Mouse (Mus musculus) forebrain, embryonic 15.5 days (tissue): ENCODE measurements around the gene Tmem179b. TPM values are rescaled to one million over a fixed set of nuclear protein-coding genes. Genes with fewer than 3 reads are reported as not detected.

Experiments
- ATAC-seq: fragments of 200-750 bp; cut with Nextera tagmentation; replicated peaks from 2 replicates; pipeline ENCODE4 v1.8.0; 2017; ENCODE audit warnings: mild to moderate bottlenecking, moderate TSS enrichment, moderate library complexity
- H3K27ac ChIP-seq: fragments of 300-500 bp; sonication (generic); replicated peaks from 2 replicates; pipeline ENCODE4 v1.5.1; 2015; ENCODE audit warnings: mild to moderate bottlenecking, inconsistent platforms
- H3K27me3 ChIP-seq: fragments of 300-500 bp; sonication (generic); 2 replicates; pipeline ENCODE4 v1.6.1; 2015; ENCODE audit warnings: inconsistent platforms
- H3K36me3 ChIP-seq: fragments of 300-500 bp; sonication (generic); 2 replicates; pipeline ENCODE4 v1.6.1; 2015; ENCODE audit warnings: mild to moderate bottlenecking, inconsistent platforms
- H3K4me1 ChIP-seq: fragments of 300-500 bp; sonication (generic); 2 replicates; pipeline ENCODE4 v1.6.1; 2015; ENCODE audit warnings: inconsistent platforms
- H3K4me2 ChIP-seq: fragments of 300-500 bp; sonication (generic); replicated peaks from 2 replicates; pipeline ENCODE4 v1.6.1; 2015; ENCODE audit warnings: mild to moderate bottlenecking, inconsistent platforms
- H3K4me3 ChIP-seq: fragments of 300-500 bp; sonication (generic); 2 replicates; pipeline ENCODE4 v1.5.1; 2015; ENCODE audit warnings: mild to moderate bottlenecking, inconsistent platforms
- H3K9ac ChIP-seq: fragments of 300-500 bp; sonication (generic); replicated peaks from 2 replicates; pipeline ENCODE4 v1.6.1; 2015; ENCODE audit warnings: mild to moderate bottlenecking, inconsistent platforms
- H3K9me3 ChIP-seq: fragments of 300-500 bp; sonication (generic); 2 replicates; pipeline ENCODE4 v1.6.1; 2016; ENCODE audit warnings: inconsistent platforms
- WGBS: fragments of 180-500 bp; shearing (Covaris S2); methylation state at CpG from one replicate; pipeline ENCODE4 v1.1.7; 2015; ENCODE audit warnings: mixed read lengths; 5-methylcytosine and 5-hydroxymethylcytosine counted together
- polyA plus RNA-seq: library from polyadenylated mRNA; unstranded; fragments of >200 nt; fragmentation: Nextera tagmentation; extraction: Ambion mirVana; gene quantifications from 2 replicates; pipeline ENCODE4 v1.2.1, GENCODE M21; 2015

Gene Tmem179b
- 27.4 and 33.9 TPM in 2 replicates for polyA plus RNA-seq

DNA sequence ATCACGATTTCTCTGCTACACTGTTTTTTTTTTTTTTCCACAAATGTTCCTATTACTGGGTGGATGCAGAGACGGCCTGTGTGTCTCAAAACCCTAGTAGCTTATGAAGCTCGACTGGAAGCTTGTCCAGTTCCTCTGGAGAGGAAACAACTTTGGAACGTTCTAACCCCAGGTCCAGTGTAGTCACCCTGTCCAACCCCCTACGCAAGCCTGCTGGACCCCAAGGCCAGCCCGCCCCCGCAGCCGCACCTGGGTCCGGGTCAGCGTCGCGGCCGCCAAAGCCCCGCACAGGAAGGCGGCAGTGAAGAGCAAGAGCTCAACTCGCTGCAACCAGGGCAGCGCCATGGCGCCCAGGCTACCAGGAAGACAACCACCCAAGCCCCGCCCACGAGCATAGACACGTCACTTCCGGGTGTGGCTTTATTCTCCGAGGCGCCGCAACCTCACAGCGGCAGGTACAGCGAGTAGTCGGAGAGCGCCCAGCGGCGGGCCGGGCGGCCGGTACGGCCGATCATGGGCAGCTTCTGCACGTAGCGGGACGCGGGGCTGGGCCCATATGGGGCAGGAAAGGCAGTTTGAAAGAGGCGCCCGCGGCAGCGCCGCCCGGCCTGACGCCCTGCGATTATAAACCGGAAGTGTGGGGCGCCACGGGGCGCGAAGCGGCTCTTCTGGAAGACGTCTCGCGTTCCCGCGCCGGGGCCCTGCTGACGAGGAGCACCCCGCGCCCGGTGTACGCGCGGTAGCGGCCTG, at the start of gene Tmem179b:
Gene Tmem179b, minus strand, starts transcription at position 382 of the 750 bp plus-strand sequence.
- Histone ChIP-seq H3K27ac (peak within 1 kb of the TSS; percentile 99), H3K9ac (peak within 1 kb of the TSS; percentile 91), H3K4me3 (peak within 1 kb of the TSS; percentile 77), H3K36me3 (peaks cover 33% of the 10 kb centered on the region), H3K4me1 (peaks cover 45% of the 10 kb centered on the region), H3K27me3 (no peaks in the 10 kb centered on the region), H3K9me3 (no peaks in the 10 kb centered on the region), H3K4me2 (peak within 1 kb of the TSS; percentile 80)
- ATAC-seq, result peak; percentile 95
- WGBS, result under 1% methylated on average over 68 of the region's 68 CpGs

DNA sequence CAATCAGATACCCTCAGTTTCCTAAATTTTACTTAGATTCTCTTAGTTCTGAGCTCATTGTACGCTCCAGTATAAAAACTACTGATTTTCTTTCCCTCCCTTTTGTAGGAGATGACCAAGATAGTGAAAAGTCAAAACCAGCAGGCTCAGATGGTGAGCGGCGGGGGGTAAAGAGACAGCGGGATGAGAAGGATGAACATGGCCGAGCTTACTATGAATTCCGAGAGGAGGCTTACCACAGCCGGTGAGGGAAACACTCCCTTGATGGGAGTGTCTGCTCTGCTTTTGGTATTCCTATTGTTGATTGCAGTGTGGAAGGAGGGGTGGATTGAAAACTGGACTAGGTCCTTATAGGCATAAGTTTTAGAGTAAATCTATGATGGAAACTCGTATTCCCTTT, 48.4 kb upstream of the Tmem179b start:
- 69% methylated on average over 8 of the region's 8 CpGs for WGBS
- Histone ChIP-seq H3K36me3 (peaks cover 49% of the 10 kb centered on the region), H3K27ac (no peak overlapping the region), H3K4me3 (peak overlapping the region; percentile 74), H3K4me1 (peaks cover 34% of the 10 kb centered on the region), H3K27me3 (no peaks in the 10 kb centered on the region), H3K9ac (peak overlapping the region; percentile 76), H3K9me3 (no peaks in the 10 kb centered on the region), H3K4me2 (peak overlapping the region; percentile 89)
- no peak for ATAC-seq

DNA sequence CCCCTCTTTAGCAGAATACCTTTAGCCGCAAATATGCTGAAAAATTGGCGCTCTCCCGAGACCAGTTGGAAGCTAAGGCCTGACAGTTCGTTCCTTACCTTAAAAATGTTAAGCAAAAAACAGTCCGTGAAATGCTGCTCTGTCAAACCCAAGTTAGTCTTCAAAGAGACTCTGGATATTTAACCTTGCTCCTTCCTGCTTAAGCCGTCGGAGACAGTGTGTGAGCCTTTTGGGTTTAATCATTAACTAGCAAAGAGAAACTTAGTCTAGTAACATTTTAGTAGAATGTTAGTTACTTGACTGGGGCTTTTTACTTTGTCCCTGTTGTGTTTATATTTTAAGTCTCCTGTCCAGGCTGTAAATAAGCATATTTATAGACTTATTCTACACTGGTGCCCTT, 46.9 kb upstream of the Tmem179b start:
- Histone ChIP-seq H3K4me2 (peak overlapping the region; percentile 89), H3K4me3 (peak overlapping the region; percentile 74), H3K4me1 (peaks cover 49% of the 10 kb centered on the region), H3K9me3 (no peaks in the 10 kb centered on the region), H3K27me3 (no peaks in the 10 kb centered on the region), H3K27ac (0 out of 2 replicates have a peak overlapping the region, but pooled peaks have one; percentile 98), H3K36me3 (peaks cover 36% of the 10 kb centered on the region), H3K9ac (peak overlapping the region; percentile 76)
- under 1% methylated on average over 7 of the region's 7 CpGs for WGBS
- no peak for ATAC-seq

DNA sequence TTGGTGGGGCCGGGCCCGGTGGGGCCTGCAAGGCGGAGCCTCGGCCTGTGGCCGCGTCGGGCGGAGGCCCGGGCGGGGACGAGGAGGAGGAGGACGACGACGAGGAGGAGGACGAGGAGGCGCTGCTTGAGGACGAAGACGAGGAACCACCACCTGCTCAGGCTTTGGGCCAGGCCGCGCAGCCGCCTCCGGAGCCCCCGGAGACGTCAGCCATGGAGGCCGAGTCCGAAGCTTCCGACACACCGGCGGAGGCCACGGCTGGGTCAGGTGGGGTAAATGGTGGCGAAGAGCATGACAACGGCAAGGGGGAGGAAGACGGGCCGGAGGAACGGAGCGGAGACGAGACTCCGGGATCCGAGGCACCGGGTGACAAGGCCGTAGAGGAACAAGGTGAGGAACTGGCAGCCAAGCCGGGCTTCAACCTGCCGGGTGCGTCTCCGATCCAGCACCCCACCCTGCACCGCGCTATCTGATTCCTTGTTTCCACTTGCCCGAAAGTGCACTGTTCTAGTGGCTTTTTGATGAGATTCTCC, 46.2 kb upstream of the Tmem179b start:
- H3K4me1 ChIP-seq, result peaks cover 56% of the 10 kb centered on the region
- WGBS, result under 1% methylated on average over 48 of the region's 48 CpGs
- H3K4me3 ChIP-seq, result peak overlapping the region; percentile 74
- ATAC-seq, result peak; percentile 17
- peak overlapping the region; percentile 76 for H3K9ac ChIP-seq
- H3K4me2 ChIP-seq, result peak overlapping the region; percentile 89
- H3K9me3 ChIP-seq, result no peaks in the 10 kb centered on the region
- H3K27me3 ChIP-seq, result no peaks in the 10 kb centered on the region
- peak overlapping the region; percentile 98 for H3K27ac ChIP-seq
- H3K36me3 ChIP-seq, result peaks cover 30% of the 10 kb centered on the region

DNA sequence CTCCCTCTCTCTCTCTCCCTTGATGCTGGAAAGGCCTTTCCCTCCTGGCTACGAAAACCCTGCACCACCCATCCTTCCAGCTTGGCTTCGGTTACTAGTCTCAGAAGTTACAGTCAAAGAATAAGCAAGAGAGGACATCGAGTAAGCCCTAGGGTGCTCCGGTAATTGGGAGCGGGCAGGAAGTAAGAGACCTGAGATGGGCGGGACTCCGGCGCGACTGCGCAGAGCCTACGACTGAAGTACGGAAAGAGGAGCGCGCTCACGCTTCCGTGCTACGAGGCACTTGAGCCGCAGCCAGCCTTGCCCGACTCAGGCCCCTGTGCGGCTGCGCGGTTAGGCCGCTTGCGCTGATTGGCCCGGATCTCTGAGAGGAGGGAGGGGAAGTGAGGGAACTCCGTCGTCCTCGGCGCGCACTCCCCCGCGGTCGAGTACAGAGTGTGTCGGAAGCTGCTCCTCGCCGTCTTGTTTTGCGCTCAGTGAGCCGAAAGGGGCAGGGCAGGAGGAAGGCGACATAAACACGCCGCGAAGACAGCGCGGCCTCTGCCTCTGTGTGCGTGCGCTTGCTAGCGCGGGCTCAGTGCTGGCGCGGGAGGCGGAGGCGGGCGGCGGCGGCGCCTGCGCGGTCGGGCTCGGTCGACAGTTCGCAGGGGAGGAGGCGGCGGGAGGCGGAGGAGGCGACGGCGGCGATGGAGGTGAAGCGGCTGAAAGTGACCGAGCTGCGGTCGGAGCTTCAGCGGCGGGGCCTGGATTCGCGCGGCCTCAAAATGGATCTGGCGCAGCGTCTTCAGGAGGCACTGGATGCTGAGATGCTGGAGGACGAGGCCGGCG, 45.5 kb upstream of the Tmem179b start, which contains the start of gene Hnrnpul2:
Gene Hnrnpul2, plus strand, starts transcription at position 415 of the 828 bp plus-strand sequence.
- no peaks in the 10 kb centered on the region for H3K27me3 ChIP-seq
- 0% methylated on average over 83 of the region's 83 CpGs for WGBS
- peaks cover 57% of the 10 kb centered on the region for H3K4me1 ChIP-seq

DNA sequence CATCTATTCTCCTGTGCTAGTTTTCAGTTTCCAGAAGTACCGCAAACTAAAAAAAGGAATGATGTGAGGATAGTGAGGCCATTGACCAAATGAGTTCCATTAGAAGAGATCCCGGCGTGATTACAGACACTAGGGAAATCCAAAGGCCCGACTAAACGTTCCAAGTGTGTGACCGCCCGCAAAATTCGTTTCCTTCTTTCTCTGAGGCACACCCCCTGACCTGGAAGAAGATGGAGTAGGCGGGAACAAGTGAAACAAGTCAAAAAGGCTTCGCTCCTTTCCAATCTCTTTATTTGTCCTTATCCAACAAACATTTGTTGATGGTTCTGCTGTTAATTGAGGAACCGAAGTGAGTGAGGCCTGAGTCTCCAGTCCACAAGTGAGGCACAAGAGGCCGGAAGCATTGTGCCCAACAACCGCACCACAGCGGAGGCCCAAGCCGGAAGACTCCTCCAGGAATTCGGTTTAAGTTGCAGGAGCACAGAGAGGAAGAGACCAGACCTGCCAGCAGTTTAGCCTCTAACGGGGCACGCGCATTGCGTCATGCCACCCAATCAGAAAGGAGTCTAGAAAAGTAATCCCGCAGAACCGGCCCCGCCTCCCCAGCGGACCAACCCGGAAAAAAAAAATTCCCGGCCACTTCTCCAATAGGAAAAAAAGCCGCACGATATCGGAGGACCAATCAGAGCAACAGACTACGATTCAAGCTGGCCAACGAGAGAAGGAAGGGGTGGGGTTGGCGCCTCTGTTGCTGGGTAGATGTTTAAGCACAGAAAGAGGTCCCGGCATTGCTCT, 44.7 kb upstream of the Tmem179b start, which contains the start of gene Ttc9c:
Gene Ttc9c, minus strand, starts transcription at position 533 of the 795 bp plus-strand sequence.
- Histone ChIP-seq H3K9ac (peak within 1 kb of the TSS; percentile 76), H3K9me3 (no peaks in the 10 kb centered on the region), H3K4me1 (peaks cover 63% of the 10 kb centered on the region), H3K4me3 (peak within 1 kb of the TSS; percentile 74), H3K27me3 (no peaks in the 10 kb centered on the region), H3K27ac (peak within 1 kb of the TSS; percentile 98), H3K36me3 (peaks cover 23% of the 10 kb centered on the region), H3K4me2 (peak within 1 kb of the TSS; percentile 89)
- under 1% methylated on average over 33 of the region's 33 CpGs for WGBS
- peak; percentile 94 for ATAC-seq

More for the DNA sequence above, 45.5 kb upstream of the Tmem179b start, which contains the start of gene Hnrnpul2:
- peak within 1 kb of the TSS; percentile 89 for H3K4me2 ChIP-seq
- peak within 1 kb of the TSS; percentile 76 for H3K9ac ChIP-seq
- H3K4me3 ChIP-seq, result peak within 1 kb of the TSS; percentile 74
- peak; percentile 96 for ATAC-seq
- peaks cover 25% of the 10 kb centered on the region for H3K36me3 ChIP-seq
- H3K9me3 ChIP-seq, result no peaks in the 10 kb centered on the region
- H3K27ac ChIP-seq, result peak within 1 kb of the TSS; percentile 98

DNA sequence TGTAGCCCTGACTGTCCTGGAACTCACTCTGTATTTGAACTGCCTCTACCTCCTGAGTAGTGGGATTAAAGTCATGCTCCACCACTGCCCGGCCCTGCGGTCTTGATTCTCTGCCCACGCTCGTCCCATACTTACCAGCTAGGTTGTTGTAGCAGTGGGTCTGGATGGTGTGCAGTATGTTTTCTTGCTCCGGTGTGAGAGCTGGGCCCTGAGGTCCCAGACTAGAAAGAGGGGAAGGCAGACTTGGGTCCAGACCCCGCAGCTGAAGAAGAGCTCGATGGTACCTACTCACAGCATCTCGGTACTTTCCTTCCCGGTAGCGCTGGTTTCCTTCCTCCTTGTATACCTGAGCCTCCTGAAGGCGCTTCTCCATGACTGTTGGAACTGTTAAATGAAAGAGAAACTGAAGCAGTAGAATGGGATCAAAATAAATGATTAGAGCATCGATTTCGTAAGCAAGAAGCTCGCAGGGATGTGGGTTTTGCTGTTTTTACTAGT, 44.1 kb upstream of the Tmem179b start:
- no peak for ATAC-seq
- H3K36me3 ChIP-seq, result peaks cover 22% of the 10 kb centered on the region
- peak overlapping the region; percentile 98 for H3K27ac ChIP-seq
- H3K9me3 ChIP-seq, result no peaks in the 10 kb centered on the region
- H3K4me3 ChIP-seq, result peak overlapping the region; percentile 74
- H3K9ac ChIP-seq, result peak overlapping the region; percentile 65
- H3K4me2 ChIP-seq, result peak overlapping the region; percentile 89
- peaks cover 61% of the 10 kb centered on the region for H3K4me1 ChIP-seq
- WGBS, result 27% methylated on average over 14 of the region's 14 CpGs
- H3K27me3 ChIP-seq, result no peaks in the 10 kb centered on the region

DNA sequence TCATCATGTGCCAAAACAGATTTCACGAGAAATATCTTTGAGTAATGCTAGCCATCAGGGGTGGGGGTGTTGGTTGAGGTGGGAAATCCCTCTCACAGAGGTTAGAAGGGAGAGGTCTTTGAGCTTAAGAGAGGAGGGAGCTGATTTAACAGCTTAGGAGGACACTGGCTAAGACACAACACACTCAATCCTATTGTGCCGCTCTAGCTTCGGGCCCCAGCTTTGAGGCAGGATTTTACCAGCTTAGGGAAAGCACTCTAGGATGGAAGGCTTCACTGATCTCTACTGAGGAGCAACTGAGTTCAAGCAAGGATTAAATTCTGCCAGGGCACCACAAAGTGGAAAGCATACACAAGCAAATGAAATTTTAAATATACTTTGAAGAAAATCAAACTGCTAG, 42.7 kb upstream of the Tmem179b start:
- 53% methylated on average over 3 of the region's 3 CpGs for WGBS
- Histone ChIP-seq H3K4me3 (0 out of 2 replicates have a peak overlapping the region, but pooled peaks have one; percentile 3), H3K36me3 (peaks cover 28% of the 10 kb centered on the region), H3K4me1 (peaks cover 48% of the 10 kb centered on the region), H3K9me3 (no peaks in the 10 kb centered on the region), H3K27me3 (no peaks in the 10 kb centered on the region), H3K27ac (no peak overlapping the region), H3K9ac (peak overlapping the region; percentile 17; the same call in 1 of the 2 replicates), H3K4me2 (peak overlapping the region; percentile 26)
- no peak for ATAC-seq

DNA sequence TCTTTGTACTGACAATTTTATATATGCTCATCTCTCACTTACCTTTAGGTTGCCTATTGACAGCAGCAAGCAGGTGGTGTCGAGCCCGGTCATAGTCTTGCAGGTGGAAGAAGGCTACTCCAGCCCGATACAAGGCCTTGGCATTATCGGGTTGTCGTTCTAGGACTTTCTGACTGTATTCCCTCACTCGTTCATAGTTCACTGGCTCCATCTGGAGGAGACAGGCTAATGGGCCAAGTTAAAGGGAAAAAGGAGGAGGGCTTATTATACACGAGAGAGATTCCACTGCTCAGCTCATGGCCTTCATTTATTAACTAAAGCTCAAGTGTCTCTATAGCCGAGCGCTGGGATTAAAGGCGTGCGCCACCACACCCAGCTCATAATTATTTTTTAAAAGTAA, 41.5 kb upstream of the Tmem179b start:
- peaks cover 38% of the 10 kb centered on the region for H3K36me3 ChIP-seq
- 72% methylated on average over 11 of the region's 11 CpGs for WGBS
- peak overlapping the region; percentile 22; the same call in 1 of the 2 replicates for H3K9ac ChIP-seq
- ATAC-seq, result no peak
- H3K27me3 ChIP-seq, result no peaks in the 10 kb centered on the region
- no peak overlapping the region for H3K4me3 ChIP-seq
- H3K4me2 ChIP-seq, result no peak overlapping the region
- H3K9me3 ChIP-seq, result no peaks in the 10 kb centered on the region
- peaks cover 37% of the 10 kb centered on the region for H3K4me1 ChIP-seq
- no peak overlapping the region for H3K27ac ChIP-seq

DNA sequence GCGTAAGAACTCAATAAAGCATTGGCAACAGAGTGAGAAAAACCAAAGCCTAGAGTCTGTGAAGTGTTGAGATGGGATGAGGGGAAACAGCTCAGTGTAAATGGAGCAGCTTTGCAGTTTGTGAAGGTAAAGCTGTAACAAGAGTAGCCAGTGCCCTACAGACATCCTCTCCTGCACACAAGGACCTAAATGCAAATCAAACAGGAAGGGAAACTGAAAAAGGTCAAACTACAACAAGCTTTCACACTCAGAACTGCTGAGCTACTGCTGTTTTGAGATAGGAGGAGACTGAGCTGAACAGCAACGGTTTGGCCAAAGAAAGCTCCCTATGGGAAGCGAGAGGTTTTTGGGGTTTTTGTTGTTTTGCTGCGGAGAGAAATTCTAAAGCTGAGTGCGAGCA, 32.5 kb upstream of the Tmem179b start:
- no peak for ATAC-seq
- 93% methylated on average over 5 of the region's 5 CpGs for WGBS
- no peaks in the 10 kb centered on the region for H3K9me3 ChIP-seq
- H3K4me3 ChIP-seq, result no peak overlapping the region
- no peak overlapping the region for H3K4me2 ChIP-seq
- no peak overlapping the region for H3K9ac ChIP-seq
- peaks cover 16% of the 10 kb centered on the region for H3K4me1 ChIP-seq
- no peak overlapping the region for H3K27ac ChIP-seq
- no peaks in the 10 kb centered on the region for H3K27me3 ChIP-seq
- peaks cover 57% of the 10 kb centered on the region for H3K36me3 ChIP-seq
